Mouse (Mus musculus): ENCODE data around the gene Surf6. TPM values are rescaled to one million over a fixed set of nuclear protein-coding genes. Genes with fewer than 3 reads are reported as not detected.

Gene Surf6
- polyA plus RNA-seq, 1 experiment from 2014 or later, result 31.1 TPM

GRCm38 (mm10) chr2:26914148-26914941 lies 11.7 kb upstream of the Surf6 start:
- WGBS, result 63% methylated on average over 8 of the region's 8 CpGs
- Histone ChIP-seq H3K4me3 (ENCODE audit: low read length) (no peak overlapping the region), H3K27me3 (replicated peaks; ENCODE audit: control insufficient read depth, insufficient read depth, low read length) (no peaks in the 10 kb centered on the region), H3K4me1 (ENCODE audit: control insufficient read depth, insufficient read depth, low read depth, low read length) (peaks cover 43% of the 10 kb centered on the region), H3K36me3 (ENCODE audit: control insufficient read depth, insufficient read depth, low read length) (peaks cover 35% of the 10 kb centered on the region), H3K27ac (ENCODE audit: low read depth, low read length) (no peak overlapping the region), H3K4me2 (ENCODE audit: low read length) (no peak overlapping the region), H3K9me3 (ENCODE audit: control insufficient read depth, low read length) (no peaks in the 10 kb centered on the region), H3K9ac (ENCODE audit: low read depth, low read length) (no peak overlapping the region)
- ATAC-seq, result no peak

DNA sequence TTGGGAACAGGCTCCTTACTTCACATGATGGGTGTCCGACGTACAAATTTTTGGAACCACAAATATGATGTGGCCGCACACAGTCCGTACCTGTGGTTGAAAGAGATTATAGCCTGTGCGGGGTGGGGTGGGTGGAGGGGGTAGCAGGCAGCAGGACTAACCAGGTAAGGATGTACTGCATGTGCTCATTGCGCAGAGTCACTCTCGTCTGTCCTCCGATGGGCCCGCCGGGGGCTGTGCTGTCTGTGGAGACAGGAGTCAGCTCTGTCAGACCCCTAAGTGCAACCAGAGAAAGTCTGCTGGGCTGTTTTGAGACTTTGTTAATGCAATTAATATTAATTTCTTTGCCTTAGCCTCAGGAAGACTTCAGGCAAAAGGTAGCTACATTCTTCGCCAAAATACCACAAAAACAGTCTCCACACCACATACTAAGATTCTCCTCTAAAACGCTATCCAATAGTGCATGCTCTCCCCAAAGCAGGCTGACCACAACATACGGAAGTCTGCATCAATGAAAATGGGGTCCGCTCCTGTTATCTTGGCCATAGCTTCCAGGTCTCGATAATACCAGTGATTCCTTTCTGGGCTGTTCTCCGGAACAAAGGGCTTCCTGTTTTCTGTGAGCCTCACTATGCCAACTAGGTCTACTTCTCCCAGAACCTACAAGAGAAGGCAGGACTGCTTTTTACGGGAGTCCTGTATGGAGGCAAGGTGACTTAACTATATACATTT lies 10.9 kb upstream of the Surf6 start:
- ATAC-seq, result no peak
- Histone ChIP-seq H3K36me3 (ENCODE audit: control insufficient read depth, insufficient read depth, low read length) (peaks cover 28% of the 10 kb centered on the region), H3K9me3 (ENCODE audit: control insufficient read depth, low read length) (no peaks in the 10 kb centered on the region), H3K4me3 (ENCODE audit: low read length) (no peak overlapping the region), H3K9ac (ENCODE audit: low read depth, low read length) (no peak overlapping the region), H3K4me2 (ENCODE audit: low read length) (no peak overlapping the region), H3K27ac (ENCODE audit: low read depth, low read length) (no peak overlapping the region), H3K4me1 (ENCODE audit: control insufficient read depth, insufficient read depth, low read depth, low read length) (peaks cover 51% of the 10 kb centered on the region), H3K27me3 (replicated peaks; ENCODE audit: control insufficient read depth, insufficient read depth, low read length) (no peaks in the 10 kb centered on the region)
- WGBS, result 84% methylated on average over 17 of the region's 17 CpGs

GRCm38 (mm10) chr2:26912253-26912770 lies 9.6 kb upstream of the Surf6 start:
- WGBS, result 73% methylated on average over 5 of the region's 5 CpGs
- no peak overlapping the region for H3K27ac ChIP-seq (ENCODE audit: low read depth, low read length)

DNA sequence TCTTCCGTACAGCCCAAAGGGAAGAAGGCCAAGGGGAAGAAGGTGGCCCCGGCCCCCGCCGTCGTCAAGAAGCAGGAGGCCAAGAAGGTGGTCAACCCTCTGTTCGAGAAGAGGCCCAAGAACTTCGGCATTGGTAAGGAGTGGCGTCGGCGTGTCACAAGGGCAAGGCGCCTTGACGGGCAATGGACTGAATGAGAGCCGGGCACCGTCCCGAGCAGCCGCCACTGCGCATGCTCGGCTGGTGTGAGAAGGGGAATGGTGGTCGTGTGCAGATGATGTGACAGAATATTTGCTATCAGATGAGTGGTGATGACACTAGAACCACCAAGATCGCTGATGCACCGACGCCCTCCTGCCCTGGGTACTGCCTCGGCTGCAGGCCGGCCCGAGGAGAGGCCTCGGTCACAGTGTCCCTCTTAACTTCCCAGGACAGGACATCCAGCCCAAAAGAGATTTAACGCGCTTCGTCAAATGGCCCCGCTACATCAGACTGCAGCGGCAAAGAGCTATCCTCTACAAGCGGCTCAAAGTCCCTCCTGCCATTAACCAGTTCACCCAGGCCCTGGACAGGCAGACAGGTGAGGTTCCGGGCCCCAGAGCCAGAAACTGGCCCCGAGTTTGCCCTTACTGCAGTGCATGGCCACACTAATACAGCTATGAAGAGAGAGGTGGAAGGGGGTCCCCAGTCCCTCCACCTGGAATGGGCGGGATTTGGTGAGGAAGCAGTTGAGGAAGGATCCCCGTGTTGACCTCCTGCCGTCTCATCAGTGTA lies 8.5 kb upstream of the Surf6 start:
- peak overlapping the region; percentile 91 for H3K9ac ChIP-seq (ENCODE audit: low read depth, low read length)
- H3K4me1 ChIP-seq (ENCODE audit: control insufficient read depth, insufficient read depth, low read depth, low read length), result peaks cover 41% of the 10 kb centered on the region
- 2% methylated on average over 36 of the region's 37 CpGs for WGBS
- peak overlapping the region; percentile 99 for H3K4me2 ChIP-seq (ENCODE audit: low read length)
- H3K36me3 ChIP-seq (ENCODE audit: control insufficient read depth, insufficient read depth, low read length), result peaks cover 34% of the 10 kb centered on the region
- peak overlapping the region; percentile 85 for H3K4me3 ChIP-seq (ENCODE audit: low read length)
- peak overlapping the region; percentile 91 for H3K27ac ChIP-seq (ENCODE audit: low read depth, low read length)
- no peaks in the 10 kb centered on the region for H3K27me3 ChIP-seq (replicated peaks; ENCODE audit: control insufficient read depth, insufficient read depth, low read length)
- H3K9me3 ChIP-seq (ENCODE audit: control insufficient read depth, low read length), result no peaks in the 10 kb centered on the region
- peak; percentile 38 for ATAC-seq

More at GRCm38 (mm10) chr2:26912253-26912770, 9.6 kb upstream of the Surf6 start:
- H3K4me3 ChIP-seq (ENCODE audit: low read length), result peak overlapping the region; percentile 85
- peak overlapping the region; percentile 99 for H3K4me2 ChIP-seq (ENCODE audit: low read length)
- no peak for ATAC-seq
- peaks cover 46% of the 10 kb centered on the region for H3K4me1 ChIP-seq (ENCODE audit: control insufficient read depth, insufficient read depth, low read depth, low read length)
- no peaks in the 10 kb centered on the region for H3K27me3 ChIP-seq (replicated peaks; ENCODE audit: control insufficient read depth, insufficient read depth, low read length)
- H3K9me3 ChIP-seq (ENCODE audit: control insufficient read depth, low read length), result no peaks in the 10 kb centered on the region
- peak overlapping the region; percentile 91; the same call in 1 of the 2 replicates for H3K9ac ChIP-seq (ENCODE audit: low read depth, low read length)
- H3K36me3 ChIP-seq (ENCODE audit: control insufficient read depth, insufficient read depth, low read length), result peaks cover 29% of the 10 kb centered on the region

- Histone ChIP-seq H3K4me1 (ENCODE audit: control insufficient read depth, insufficient read depth, low read depth, low read length) (peaks cover 37% of the 10 kb centered on the region), H3K36me3 (ENCODE audit: control insufficient read depth, insufficient read depth, low read length) (peaks cover 40% of the 10 kb centered on the region), H3K9ac (ENCODE audit: low read depth, low read length) (peak within 1 kb of the TSS; percentile 91), H3K4me3 (ENCODE audit: low read length) (peak within 1 kb of the TSS; percentile 85), H3K4me2 (ENCODE audit: low read length) (peak within 1 kb of the TSS; percentile 99), H3K27ac (ENCODE audit: low read depth, low read length) (peak within 1 kb of the TSS; percentile 91), H3K9me3 (ENCODE audit: control insufficient read depth, low read length) (no peaks in the 10 kb centered on the region), H3K27me3 (replicated peaks; ENCODE audit: control insufficient read depth, insufficient read depth, low read length) (no peaks in the 10 kb centered on the region)
- ATAC-seq, result peak; percentile 94
- under 1% methylated on average over 74 of the region's 74 CpGs for WGBS
Measured at GRCm38 (mm10) chr2:26910124-26910993, 7.7 kb upstream of the Surf6 start, which contains the start of the genes Med22 and Rpl7a. Gene Med22 (minus strand): TSS chr2:26910677. Gene Rpl7a (plus strand): TSS chr2:26910764.

DNA sequence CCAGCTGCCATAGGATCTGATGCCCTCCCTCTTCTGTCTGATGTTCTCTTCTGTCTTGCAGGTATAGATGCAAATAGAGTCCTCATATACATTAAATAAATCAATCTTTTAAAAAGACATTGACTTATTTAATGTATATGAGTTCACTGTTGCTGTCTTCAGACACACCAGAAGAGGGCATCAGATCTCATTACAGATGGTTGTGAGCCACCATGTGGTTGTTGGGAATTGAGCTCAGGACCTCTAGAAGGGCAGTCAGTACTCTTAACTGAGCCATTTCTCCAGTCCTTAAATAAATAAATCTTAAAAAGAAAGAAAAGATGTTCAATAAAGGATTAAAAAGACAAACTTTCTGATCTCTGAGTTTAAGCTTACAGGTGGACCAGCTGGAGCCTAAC lies 6.7 kb upstream of the Surf6 start:
- H3K4me2 ChIP-seq (ENCODE audit: low read length), result peak overlapping the region; percentile 77
- no peaks in the 10 kb centered on the region for H3K9me3 ChIP-seq (ENCODE audit: control insufficient read depth, low read length)
- peak overlapping the region; percentile 87 for H3K9ac ChIP-seq (ENCODE audit: low read depth, low read length)
- peaks cover 31% of the 10 kb centered on the region for H3K4me1 ChIP-seq (ENCODE audit: control insufficient read depth, insufficient read depth, low read depth, low read length)
- H3K27me3 ChIP-seq (replicated peaks; ENCODE audit: control insufficient read depth, insufficient read depth, low read length), result no peaks in the 10 kb centered on the region
- no peak for ATAC-seq
- H3K4me3 ChIP-seq (ENCODE audit: low read length), result peak overlapping the region; percentile 85
- H3K27ac ChIP-seq (ENCODE audit: low read depth, low read length), result no peak overlapping the region
- H3K36me3 ChIP-seq (ENCODE audit: control insufficient read depth, insufficient read depth, low read length), result peaks cover 40% of the 10 kb centered on the region

GRCm38 (mm10) chr2:26908710-26909386 lies 6.2 kb upstream of the Surf6 start:
- WGBS, result 90% methylated on average over 18 of the region's 18 CpGs
- H3K4me2 ChIP-seq (ENCODE audit: low read length), result peak overlapping the region; percentile 77
- no peaks in the 10 kb centered on the region for H3K27me3 ChIP-seq (replicated peaks; ENCODE audit: control insufficient read depth, insufficient read depth, low read length)
- no peak for ATAC-seq
- peak overlapping the region; percentile 85; the same call in 1 of the 2 replicates for H3K4me3 ChIP-seq (ENCODE audit: low read length)
- H3K27ac ChIP-seq (ENCODE audit: low read depth, low read length), result no peak overlapping the region
- peaks cover 35% of the 10 kb centered on the region for H3K36me3 ChIP-seq (ENCODE audit: control insufficient read depth, insufficient read depth, low read length)
- peaks cover 33% of the 10 kb centered on the region for H3K4me1 ChIP-seq (ENCODE audit: control insufficient read depth, insufficient read depth, low read depth, low read length)
- H3K9ac ChIP-seq (ENCODE audit: low read depth, low read length), result peak overlapping the region; percentile 45
- H3K9me3 ChIP-seq (ENCODE audit: control insufficient read depth, low read length), result no peaks in the 10 kb centered on the region

DNA sequence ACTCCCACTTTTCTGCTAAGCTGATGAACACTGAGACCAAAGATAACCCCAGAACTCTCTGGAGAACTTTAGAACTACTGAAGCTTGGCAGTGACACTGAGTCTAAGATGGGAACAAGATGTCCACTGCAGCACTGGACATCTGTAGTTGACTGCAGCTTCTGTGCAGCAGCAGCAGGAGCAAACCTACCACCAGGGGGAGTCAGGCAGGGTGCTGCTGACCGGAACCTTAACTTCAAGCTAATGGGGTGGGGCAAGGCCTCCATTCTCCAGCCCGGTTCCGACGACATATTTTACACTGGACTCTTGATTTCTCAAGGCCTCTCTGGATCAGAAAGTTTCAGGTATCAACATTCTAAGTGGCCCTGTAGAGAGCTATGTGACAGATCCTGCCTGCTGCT lies 4.4 kb upstream of the Surf6 start:
- Histone ChIP-seq H3K27ac (ENCODE audit: low read depth, low read length) (no peak overlapping the region), H3K4me2 (ENCODE audit: low read length) (no peak overlapping the region), H3K4me1 (ENCODE audit: control insufficient read depth, insufficient read depth, low read depth, low read length) (peaks cover 34% of the 10 kb centered on the region), H3K4me3 (ENCODE audit: low read length) (no peak overlapping the region), H3K9me3 (ENCODE audit: control insufficient read depth, low read length) (no peaks in the 10 kb centered on the region), H3K27me3 (replicated peaks; ENCODE audit: control insufficient read depth, insufficient read depth, low read length) (no peaks in the 10 kb centered on the region), H3K36me3 (ENCODE audit: control insufficient read depth, insufficient read depth, low read length) (peaks cover 18% of the 10 kb centered on the region), H3K9ac (ENCODE audit: low read depth, low read length) (no peak overlapping the region)
- no peak for ATAC-seq
- 55% methylated on average over 4 of the region's 4 CpGs for WGBS

All from hindbrain, embryonic 16.5 days (tissue).